Mouse (Mus musculus) G1E (cell line): ENCODE measurements around the gene Pdlim4.

ENCODE experiments used
- CTCF ChIP-seq: IDR thresholded peaks from 2 replicates; pipeline ENCODE4 v1.5.1; 2012; ENCODE audit warnings: low read depth, low read length, inconsistent platforms, mixed read lengths
- POLR2AphosphoS5 ChIP-seq: IDR thresholded peaks from 2 replicates; pipeline ENCODE4 v1.6.1; 2012; ENCODE audit warnings: low read depth, low read length, inconsistent platforms; ENCODE audit not compliant: insufficient replicate concordance
- TAL1 ChIP-seq: conservative IDR thresholded peaks from 2 replicates; pipeline ENCODE4 v1.6.1; 2012; ENCODE audit warnings: low read depth, low read length, inconsistent platforms, mixed read lengths

GRCm38 (mm10) chr11:54064412-54064978, 4.3 kb downstream of the Pdlim4 start:
- TF ChIP-seq CTCF (no peak), TAL1 (no peak), POLR2AphosphoS5 (no peak)
